Mouse (Mus musculus) limb, embryonic 10.5 days (tissue): ENCODE data around the gene Ercc2. TPM values are rescaled to one million over a fixed set of nuclear protein-coding genes. Genes with fewer than 3 reads are reported as not detected.

ENCODE experiments used
- DNase-seq: peaks from one replicate; pipeline ENCODE4 v3.0.0-alpha.2; 2017; ENCODE audit warnings: low spot score
- H3K27ac ChIP-seq: fragments of 300-500 bp; sonication (generic); 2 replicates; pipeline ENCODE4 v1.5.1; 2016; ENCODE audit warnings: mild to moderate bottlenecking
- H3K27me3 ChIP-seq: fragments of 300-500 bp; sonication (generic); 2 replicates; pipeline ENCODE4 v1.6.1; 2016; ENCODE audit warnings: low read depth, mild to moderate bottlenecking; ENCODE audit not compliant: poor library complexity, severe bottlenecking
- H3K36me3 ChIP-seq: fragments of 300-500 bp; sonication (generic); 2 replicates; pipeline ENCODE4 v1.6.1; 2016; ENCODE audit warnings: mild to moderate bottlenecking, moderate library complexity
- H3K4me1 ChIP-seq: fragments of 300-500 bp; sonication (generic); 2 replicates; pipeline ENCODE4 v1.6.1; 2016
- H3K4me3 ChIP-seq: fragments of 300-500 bp; sonication (generic); 2 replicates; pipeline ENCODE4 v1.5.1; 2016; ENCODE audit warnings: mild to moderate bottlenecking, moderate library complexity
- H3K9me3 ChIP-seq: fragments of 300-500 bp; sonication (generic); replicated peaks from 2 replicates; pipeline ENCODE4 v1.6.1; 2016; ENCODE audit warnings: mild to moderate bottlenecking
- WGBS: fragments of 180-500 bp; shearing (Covaris S2); methylation state at CpG from one replicate; pipeline ENCODE4 v1.1.7; 2016; 5-methylcytosine and 5-hydroxymethylcytosine counted together
- polyA plus RNA-seq: library from polyadenylated mRNA; unstranded; fragments of >200 nt; fragmentation: Nextera tagmentation; extraction: Ambion mirVana; gene quantifications from 2 replicates; pipeline ENCODE4 v1.2.1, GENCODE M21; 2016

Ercc2 gene
- polyA plus RNA-seq, 1 experiment from 2014 or later = 25.6 TPM

- H3K27me3 ChIP-seq = peaks cover 89% of the 10 kb centered on the region
Observed at GRCm38 (mm10) chr7:19402535-19403112, 20.8 kb downstream of the Ercc2 start.

GRCm38 (mm10) chr7:19403731-19404296 is 22.0 kb downstream of the Ercc2 start, which contains the start of gene Klc3:
Gene Klc3, minus strand, starts transcription at chr7:19404104.
- peak within 1 kb of the TSS; percentile 68; the same call in 1 of the 2 replicates for H3K27ac ChIP-seq

More at GRCm38 (mm10) chr7:19402535-19403112, 20.8 kb downstream of the Ercc2 start:
- H3K27ac ChIP-seq = no peak overlapping the region
- H3K36me3 ChIP-seq = no peaks in the 10 kb centered on the region
- peaks cover 5% of the 10 kb centered on the region for H3K9me3 ChIP-seq
- WGBS = 89% methylated on average over 9 of the region's 9 CpGs
- no peak for DNase-seq
- H3K4me3 ChIP-seq = no peak overlapping the region
- H3K4me1 ChIP-seq = peaks cover 26% of the 10 kb centered on the region

GRCm38 (mm10) chr7:19404476-19404875 is 22.7 kb downstream of the Ercc2 start, which contains the start of gene Ckm:
Gene Ckm, plus strand, starts transcription at chr7:19404776.
- Histone ChIP-seq H3K36me3 (no peaks in the 10 kb centered on the region), H3K27ac (peak within 1 kb of the TSS; percentile 68; the same call in 1 of the 2 replicates), H3K9me3 (peaks cover 5% of the 10 kb centered on the region), H3K27me3 (peaks cover 73% of the 10 kb centered on the region), H3K4me3 (peak within 1 kb of the TSS; percentile 74), H3K4me1 (peaks cover 21% of the 10 kb centered on the region)
- DNase-seq = no peak
- 56% methylated on average over 7 of the region's 7 CpGs for WGBS

More at GRCm38 (mm10) chr7:19403731-19404296, 22.0 kb downstream of the Ercc2 start, which contains the start of gene Klc3:
- no peaks in the 10 kb centered on the region for H3K36me3 ChIP-seq
- peaks cover 26% of the 10 kb centered on the region for H3K4me1 ChIP-seq
- peak within 1 kb of the TSS; percentile 74 for H3K4me3 ChIP-seq
- peak; percentile 77 for DNase-seq
- peaks cover 5% of the 10 kb centered on the region for H3K9me3 ChIP-seq
- WGBS = 1% methylated on average over 62 of the region's 62 CpGs
- peaks cover 79% of the 10 kb centered on the region for H3K27me3 ChIP-seq

GRCm38 (mm10) chr7:19405417-19405816 is 23.6 kb downstream of the Ercc2 start:
- H3K9me3 ChIP-seq = peaks cover 5% of the 10 kb centered on the region
- peaks cover 23% of the 10 kb centered on the region for H3K4me1 ChIP-seq
- peak; percentile 93 for DNase-seq
- H3K27ac ChIP-seq = no peak overlapping the region
- no peaks in the 10 kb centered on the region for H3K36me3 ChIP-seq
- H3K4me3 ChIP-seq = peak overlapping the region; percentile 25; the same call in 1 of the 2 replicates
- H3K27me3 ChIP-seq = peaks cover 67% of the 10 kb centered on the region
- WGBS = 4% methylated on average over 19 of the region's 19 CpGs

GRCm38 (mm10) chr7:19409753-19410152 is 27.9 kb downstream of the Ercc2 start:
- Histone ChIP-seq H3K27ac (no peak overlapping the region), H3K9me3 (no peaks in the 10 kb centered on the region), H3K4me3 (no peak overlapping the region), H3K4me1 (peaks cover 16% of the 10 kb centered on the region), H3K36me3 (no peaks in the 10 kb centered on the region), H3K27me3 (peaks cover 29% of the 10 kb centered on the region)
- DNase-seq = no peak
- WGBS = 70% methylated on average over 6 of the region's 6 CpGs

GRCm38 (mm10) chr7:19410766-19411344 is 29.0 kb downstream of the Ercc2 start:
- Histone ChIP-seq H3K27me3 (peaks cover 29% of the 10 kb centered on the region), H3K4me1 (peaks cover 12% of the 10 kb centered on the region), H3K9me3 (no peaks in the 10 kb centered on the region), H3K27ac (no peak overlapping the region), H3K4me3 (no peak overlapping the region), H3K36me3 (no peaks in the 10 kb centered on the region)
- WGBS = 86% methylated on average over 11 of the region's 11 CpGs
- DNase-seq = no peak

- Histone ChIP-seq H3K36me3 (no peaks in the 10 kb centered on the region), H3K27me3 (peaks cover 32% of the 10 kb centered on the region), H3K4me1 (peaks cover 10% of the 10 kb centered on the region), H3K27ac (no peak overlapping the region), H3K9me3 (no peaks in the 10 kb centered on the region), H3K4me3 (no peak overlapping the region)
- no peak for DNase-seq
- 83% methylated on average over 5 of the region's 5 CpGs for whole genome bisulfite sequencing
Observed at GRCm38 (mm10) chr7:19411783-19412182, 30.0 kb downstream of the Ercc2 start.

GRCm38 (mm10) chr7:19413525-19413924 is 31.7 kb downstream of the Ercc2 start:
- Histone ChIP-seq H3K27me3 (peaks cover 46% of the 10 kb centered on the region), H3K27ac (no peak overlapping the region), H3K36me3 (no peaks in the 10 kb centered on the region), H3K4me3 (no peak overlapping the region), H3K9me3 (0 out of 2 replicates have a peak, but pooled peaks cover 2% of the 10 kb centered on the region), H3K4me1 (peaks cover 10% of the 10 kb centered on the region)
- no peak for DNase-seq
- 83% methylated on average over 3 of the region's 3 CpGs for WGBS

GRCm38 (mm10) chr7:19416590-19416989 is 34.8 kb downstream of the Ercc2 start:
- 82% methylated on average over 15 of the region's 15 CpGs for WGBS
- Histone ChIP-seq H3K36me3 (no peaks in the 10 kb centered on the region), H3K9me3 (0 out of 2 replicates have a peak, but pooled peaks cover 2% of the 10 kb centered on the region), H3K27me3 (peaks cover 73% of the 10 kb centered on the region), H3K4me3 (no peak overlapping the region), H3K4me1 (peaks cover 13% of the 10 kb centered on the region), H3K27ac (no peak overlapping the region)
- DNase-seq = no peak

GRCm38 (mm10) chr7:19420121-19420520 is 38.3 kb downstream of the Ercc2 start:
- peaks cover 76% of the 10 kb centered on the region for H3K27me3 ChIP-seq
- no peak overlapping the region for H3K27ac ChIP-seq
- H3K4me3 ChIP-seq = no peak overlapping the region
- no peak for DNase-seq
- H3K36me3 ChIP-seq = peaks cover 4% of the 10 kb centered on the region
- H3K9me3 ChIP-seq = 0 out of 2 replicates have a peak, but pooled peaks cover 2% of the 10 kb centered on the region
- H3K4me1 ChIP-seq = peaks cover 13% of the 10 kb centered on the region
- WGBS = 5% methylated on average over 28 of the region's 28 CpGs

- Histone ChIP-seq H3K27ac (no peak overlapping the region), H3K4me3 (peak overlapping the region; percentile 49), H3K4me1 (peaks cover 13% of the 10 kb centered on the region), H3K9me3 (0 out of 2 replicates have a peak, but pooled peaks cover 2% of the 10 kb centered on the region), H3K36me3 (peaks cover 13% of the 10 kb centered on the region), H3K27me3 (peaks cover 67% of the 10 kb centered on the region)
- 12% methylated on average over 43 of the region's 43 CpGs for WGBS
- peak; percentile 86 for DNase-seq
Observed at GRCm38 (mm10) chr7:19420821-19421636, 39.2 kb downstream of the Ercc2 start.

GRCm38 (mm10) chr7:19423083-19423482 is 41.3 kb downstream of the Ercc2 start:
- H3K27ac ChIP-seq = no peak overlapping the region
- H3K9me3 ChIP-seq = 0 out of 2 replicates have a peak, but pooled peaks cover 1% of the 10 kb centered on the region
- 90% methylated on average over 3 of the region's 3 CpGs for WGBS
- peaks cover 13% of the 10 kb centered on the region for H3K4me1 ChIP-seq
- no peak for DNase-seq
- H3K27me3 ChIP-seq = peaks cover 47% of the 10 kb centered on the region
- H3K36me3 ChIP-seq = peaks cover 34% of the 10 kb centered on the region
- H3K4me3 ChIP-seq = no peak overlapping the region
